Mouse (Mus musculus) stomach, embryonic 15.5 days (tissue): ENCODE results near the gene Rab3il1. TPM values are rescaled to one million over a fixed set of nuclear protein-coding genes. Genes with fewer than 3 reads are reported as not detected.

Experiments used
- ATAC-seq: fragments of 200-750 bp; cut with Nextera tagmentation; 2 replicates; pipeline ENCODE4 v1.8.0; 2017; ENCODE audit warnings: low read depth, moderate number of reproducible peaks, moderate TSS enrichment; ENCODE audit not compliant: insufficient read depth, low FRiP score
- H3K27ac ChIP-seq: fragments of 300-500 bp; sonication (generic); 2 replicates; pipeline ENCODE4 v1.5.1; 2015; ENCODE audit warnings: mild to moderate bottlenecking, inconsistent platforms
- H3K27me3 ChIP-seq: fragments of 300-500 bp; sonication (generic); replicated peaks from 2 replicates; pipeline ENCODE4 v1.6.1; 2015; ENCODE audit warnings: inconsistent platforms
- H3K36me3 ChIP-seq: fragments of 300-500 bp; sonication (generic); 2 replicates; pipeline ENCODE4 v1.6.1; 2015; ENCODE audit warnings: inconsistent platforms
- H3K4me1 ChIP-seq: fragments of 300-500 bp; sonication (generic); 2 replicates; pipeline ENCODE4 v1.6.1; 2015; ENCODE audit warnings: inconsistent platforms
- H3K4me2 ChIP-seq: fragments of 300-500 bp; sonication (generic); 2 replicates; pipeline ENCODE4 v1.6.1; 2015; ENCODE audit warnings: mild to moderate bottlenecking, inconsistent platforms
- H3K4me3 ChIP-seq: fragments of 300-500 bp; sonication (generic); replicated peaks from 2 replicates; pipeline ENCODE4 v1.5.1; 2015; ENCODE audit warnings: inconsistent platforms
- H3K9ac ChIP-seq: fragments of 300-500 bp; sonication (generic); 2 replicates; pipeline ENCODE4 v1.6.1; 2015; ENCODE audit warnings: inconsistent platforms
- H3K9me3 ChIP-seq: fragments of 300-500 bp; sonication (generic); 2 replicates; pipeline ENCODE4 v1.6.1; 2016; ENCODE audit warnings: inconsistent platforms
- WGBS: fragments of 180-500 bp; shearing (Covaris S2); methylation state at CpG from one replicate; pipeline ENCODE4 v1.1.7; 2015; 5-methylcytosine and 5-hydroxymethylcytosine counted together
- polyA plus RNA-seq: library from polyadenylated mRNA; unstranded; fragments of >200 nt; fragmentation: Nextera tagmentation; extraction: Ambion mirVana; gene quantifications from 2 replicates; pipeline ENCODE4 v1.2.1, GENCODE M21; 2015

Gene Rab3il1
- polyA plus RNA-seq, 1 experiment from 2014 or later = 40.7 TPM

DNA sequence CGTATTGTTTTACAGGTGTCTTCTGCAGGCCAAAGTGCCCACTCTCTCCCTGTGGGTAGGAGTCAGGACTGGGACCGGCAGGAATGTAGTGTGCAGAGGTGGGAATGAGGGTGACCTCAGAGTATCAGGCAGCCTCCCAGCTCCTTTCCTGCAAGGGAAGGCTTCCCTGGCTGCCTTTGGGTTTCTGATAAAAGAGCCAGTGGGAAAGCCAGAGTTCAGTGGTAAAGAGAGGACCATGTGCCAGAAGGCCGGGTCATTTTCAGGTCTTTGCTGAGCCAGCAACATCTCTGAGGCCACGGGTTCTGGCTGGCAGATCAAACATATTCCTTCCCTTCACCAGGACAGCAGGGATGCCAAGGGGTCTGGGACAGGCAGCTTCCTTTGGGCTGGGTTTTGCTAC lies 44.9 kb downstream of the Rab3il1 start:
- 62% methylated on average over 4 of the region's 4 CpGs for WGBS
- Histone ChIP-seq H3K9ac (no peak overlapping the region), H3K4me1 (peaks cover 20% of the 10 kb centered on the region)

DNA sequence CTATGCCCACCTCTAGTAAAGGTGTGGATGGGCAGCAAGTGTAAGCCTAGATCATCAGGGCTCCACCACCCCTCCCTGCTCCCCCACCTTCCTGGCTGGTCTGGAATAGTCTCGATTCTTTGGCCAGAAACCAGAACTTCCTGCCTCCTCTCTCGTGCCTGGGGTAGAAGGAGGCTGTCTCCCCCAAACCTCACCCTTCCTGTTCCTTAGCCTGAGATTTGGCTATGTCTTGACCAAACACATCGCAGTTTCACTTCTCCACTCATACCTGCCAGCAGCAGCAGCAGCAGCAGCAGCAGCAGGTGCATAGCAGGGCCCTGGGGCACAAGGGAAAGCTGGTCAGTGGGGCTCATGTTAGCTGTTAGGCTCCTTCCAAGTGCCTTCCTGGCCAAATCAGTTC lies 45.5 kb downstream of the Rab3il1 start:
- ATAC-seq = no peak
- no peaks in the 10 kb centered on the region for H3K27me3 ChIP-seq
- H3K36me3 ChIP-seq = no peaks in the 10 kb centered on the region
- no peak overlapping the region for H3K4me2 ChIP-seq
- peaks cover 17% of the 10 kb centered on the region for H3K4me1 ChIP-seq
- H3K9me3 ChIP-seq = no peaks in the 10 kb centered on the region
- no peak overlapping the region for H3K4me3 ChIP-seq
- 28% methylated on average over 3 of the region's 3 CpGs for WGBS
- no peak overlapping the region for H3K9ac ChIP-seq
- H3K27ac ChIP-seq = no peak overlapping the region

More for the DNA sequence above, 44.9 kb downstream of the Rab3il1 start:
- ATAC-seq = no peak
- no peak overlapping the region for H3K4me2 ChIP-seq
- no peaks in the 10 kb centered on the region for H3K9me3 ChIP-seq
- no peaks in the 10 kb centered on the region for H3K27me3 ChIP-seq
- no peaks in the 10 kb centered on the region for H3K36me3 ChIP-seq
- H3K27ac ChIP-seq = no peak overlapping the region
- no peak overlapping the region for H3K4me3 ChIP-seq

DNA sequence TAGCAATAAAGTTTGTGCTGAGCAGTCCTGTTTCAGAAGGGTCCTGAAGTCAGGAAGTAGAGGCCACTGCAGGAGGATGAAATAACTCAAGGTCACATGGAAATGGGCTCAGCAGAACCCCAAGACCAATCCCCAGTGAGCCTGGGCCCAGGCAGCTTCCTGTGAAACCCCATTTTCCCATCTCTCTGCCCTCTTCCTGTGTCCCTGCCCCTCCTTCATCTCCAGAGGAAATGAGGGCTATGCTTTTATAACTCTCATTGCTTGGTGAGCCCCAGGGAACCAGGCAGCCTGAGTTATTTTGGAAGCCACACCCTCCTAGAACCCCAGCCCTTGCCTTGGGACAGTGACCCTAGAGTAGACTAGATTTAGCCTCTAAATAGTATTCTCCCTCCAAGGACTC lies 48.1 kb downstream of the Rab3il1 start:
- no peak overlapping the region for H3K27ac ChIP-seq
- H3K9me3 ChIP-seq = no peaks in the 10 kb centered on the region
- no peak overlapping the region for H3K9ac ChIP-seq
- no peaks in the 10 kb centered on the region for H3K27me3 ChIP-seq
- no peak for ATAC-seq
- peaks cover 11% of the 10 kb centered on the region; the same call in 1 of the 2 replicates for H3K36me3 ChIP-seq
- H3K4me3 ChIP-seq = no peak overlapping the region
- peaks cover 13% of the 10 kb centered on the region; the same call in 1 of the 2 replicates for H3K4me1 ChIP-seq
- H3K4me2 ChIP-seq = no peak overlapping the region

DNA sequence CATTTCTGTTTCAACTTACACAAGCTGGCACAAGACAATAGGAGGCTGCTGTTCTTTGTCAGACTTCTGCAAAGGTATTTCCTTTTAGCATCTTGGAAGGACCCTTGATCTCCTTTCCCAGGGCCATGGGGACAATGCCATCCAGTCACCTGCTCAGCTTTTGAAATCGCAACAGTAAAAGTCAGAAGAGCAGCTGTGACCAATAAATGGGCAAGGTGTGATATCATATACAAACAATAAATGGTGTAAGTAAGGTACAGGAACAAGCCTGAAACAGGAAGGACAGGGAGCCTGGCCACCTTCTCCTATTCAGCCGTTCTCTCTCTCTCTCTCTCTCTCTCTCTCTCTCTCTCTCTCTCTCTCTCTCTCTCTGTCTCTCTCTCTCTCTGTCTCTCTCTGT lies 49.0 kb downstream of the Rab3il1 start:
- peak overlapping the region; percentile 48; the same call in 1 of the 2 replicates for H3K27ac ChIP-seq
- H3K4me1 ChIP-seq = peaks cover 13% of the 10 kb centered on the region; the same call in 1 of the 2 replicates
- H3K4me2 ChIP-seq = no peak overlapping the region
- H3K36me3 ChIP-seq = peaks cover 11% of the 10 kb centered on the region; the same call in 1 of the 2 replicates
- H3K9me3 ChIP-seq = no peaks in the 10 kb centered on the region
- no peak overlapping the region for H3K4me3 ChIP-seq
- no peak overlapping the region for H3K9ac ChIP-seq
- 53% methylated on average over 2 of the region's 2 CpGs for WGBS
- H3K27me3 ChIP-seq = no peaks in the 10 kb centered on the region
- ATAC-seq = no peak

DNA sequence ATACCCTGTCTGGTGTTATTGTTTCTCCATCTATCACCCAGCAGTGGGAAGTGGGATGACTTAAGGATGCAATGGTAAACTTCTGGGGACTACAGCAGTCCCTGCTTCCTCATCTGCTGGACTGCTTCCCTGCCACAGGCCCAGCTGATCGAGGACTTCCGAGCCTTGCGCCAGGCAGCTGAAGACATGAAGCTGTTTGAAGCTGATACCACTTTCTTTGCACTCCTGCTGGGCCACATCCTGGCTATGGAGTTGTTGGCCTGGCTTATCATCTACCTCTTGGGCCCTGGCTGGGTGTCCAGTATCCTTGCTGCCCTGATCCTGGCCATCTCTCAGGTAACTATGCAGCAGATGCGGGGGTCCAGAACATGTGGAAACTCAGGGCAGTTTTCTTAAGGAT lies 51.2 kb downstream of the Rab3il1 start:
- no peak for ATAC-seq
- peaks cover 18% of the 10 kb centered on the region; the same call in 1 of the 2 replicates for H3K36me3 ChIP-seq

DNA sequence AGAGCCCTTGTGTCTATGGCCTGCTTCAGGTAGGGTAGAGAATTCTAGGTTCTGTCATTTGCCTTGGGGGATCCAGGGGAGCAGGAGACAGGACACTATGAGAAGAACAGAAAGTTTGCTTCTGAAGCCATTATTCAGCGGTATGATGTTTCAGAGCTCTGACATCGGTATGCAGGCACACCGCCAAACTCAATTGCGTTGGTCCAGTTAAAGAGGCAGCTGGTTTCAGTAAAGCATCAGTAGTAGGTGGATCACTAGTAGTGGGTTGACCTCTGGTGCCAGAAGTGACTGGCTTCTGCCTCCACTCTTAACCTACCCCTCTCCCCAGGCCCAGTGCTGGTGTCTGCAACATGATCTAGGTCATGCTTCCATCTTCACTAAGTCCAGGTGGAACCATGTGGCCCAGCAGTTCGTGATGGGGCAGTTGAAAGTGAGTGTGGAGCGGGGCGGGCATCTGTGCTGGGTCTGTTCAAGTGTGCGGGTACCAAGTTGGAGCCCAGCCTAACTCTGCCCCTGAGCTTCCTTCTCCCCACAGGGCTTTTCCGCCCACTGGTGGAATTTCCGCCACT lies 52.3 kb downstream of the Rab3il1 start:
- Histone ChIP-seq H3K27me3 (no peaks in the 10 kb centered on the region), H3K4me1 (peaks cover 10% of the 10 kb centered on the region; the same call in 1 of the 2 replicates), H3K4me3 (no peak overlapping the region), H3K4me2 (no peak overlapping the region), H3K36me3 (peaks cover 18% of the 10 kb centered on the region; the same call in 1 of the 2 replicates), H3K9ac (no peak overlapping the region), H3K27ac (no peak overlapping the region), H3K9me3 (no peaks in the 10 kb centered on the region)
- 92% methylated on average over 10 of the region's 10 CpGs for WGBS
- no peak for ATAC-seq

More for the DNA sequence above, 51.2 kb downstream of the Rab3il1 start:
- WGBS = 94% methylated on average over 4 of the region's 4 CpGs
- H3K9ac ChIP-seq = no peak overlapping the region
- H3K4me2 ChIP-seq = no peak overlapping the region
- H3K9me3 ChIP-seq = no peaks in the 10 kb centered on the region
- H3K27ac ChIP-seq = no peak overlapping the region
- H3K4me3 ChIP-seq = no peak overlapping the region
- no peaks in the 10 kb centered on the region for H3K27me3 ChIP-seq
- peaks cover 10% of the 10 kb centered on the region; the same call in 1 of the 2 replicates for H3K4me1 ChIP-seq

DNA sequence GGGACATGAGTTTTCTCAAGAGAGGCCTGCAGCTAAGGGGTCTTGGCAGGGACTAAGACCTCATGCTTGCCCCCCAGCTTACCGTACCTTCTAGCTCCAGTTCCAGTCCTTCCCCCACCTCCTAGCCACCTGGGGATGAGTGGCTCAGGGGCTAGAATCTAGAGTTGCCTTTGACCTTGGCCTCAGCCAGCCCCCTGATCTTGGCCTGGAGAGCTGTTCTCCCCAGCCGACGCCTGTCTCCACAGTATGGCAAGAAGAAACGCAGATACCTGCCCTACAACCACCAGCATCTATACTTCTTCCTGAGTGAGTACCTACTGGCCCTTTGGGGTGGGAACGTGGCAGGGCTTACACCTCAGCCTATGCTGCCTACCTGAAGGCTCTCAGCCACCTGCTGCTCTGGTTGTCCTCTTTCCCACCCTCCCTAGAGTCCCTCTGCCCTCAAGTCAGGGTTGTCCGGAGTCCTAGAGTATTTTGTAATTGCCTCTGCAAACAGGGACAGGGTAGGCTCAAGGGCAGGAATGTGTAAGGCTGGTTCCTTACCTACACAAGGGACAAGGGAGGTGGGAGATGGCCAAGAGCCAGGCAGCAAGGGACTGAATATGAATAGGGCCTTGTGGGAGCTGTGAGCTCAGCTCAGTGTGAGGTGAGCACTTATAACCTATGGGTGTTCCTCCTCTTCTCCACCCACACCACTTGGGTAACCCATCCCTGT lies 53.0 kb downstream of the Rab3il1 start:
- Histone ChIP-seq H3K9me3 (no peaks in the 10 kb centered on the region), H3K9ac (no peak overlapping the region), H3K27ac (no peak overlapping the region), H3K36me3 (peaks cover 18% of the 10 kb centered on the region; the same call in 1 of the 2 replicates), H3K4me3 (no peak overlapping the region), H3K27me3 (no peaks in the 10 kb centered on the region), H3K4me1 (peaks cover 13% of the 10 kb centered on the region; the same call in 1 of the 2 replicates), H3K4me2 (no peak overlapping the region)
- no peak; the same call in 1 of the 2 replicates for ATAC-seq
- 86% methylated on average over 6 of the region's 6 CpGs for WGBS

DNA sequence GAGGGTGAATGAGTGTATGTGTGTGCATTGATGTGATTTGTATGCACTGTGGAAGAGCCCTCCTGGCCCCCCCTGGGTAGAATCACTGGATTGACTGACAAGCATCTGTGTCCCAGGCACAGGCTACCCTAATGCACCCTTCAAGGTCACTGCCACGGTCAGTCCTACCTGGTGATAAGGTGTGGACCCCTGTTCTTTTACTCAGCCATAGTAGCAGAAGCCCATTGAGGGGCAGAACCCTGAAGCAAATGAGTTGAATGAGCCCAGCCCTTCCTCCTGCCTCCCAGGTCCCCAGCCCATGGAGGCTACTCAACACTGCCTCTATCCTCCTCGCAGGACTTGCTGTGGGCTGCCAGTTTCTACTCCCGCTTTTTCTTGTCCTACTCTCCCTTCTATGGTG lies 53.8 kb downstream of the Rab3il1 start:
- Histone ChIP-seq H3K27me3 (no peaks in the 10 kb centered on the region), H3K4me3 (no peak overlapping the region), H3K9ac (no peak overlapping the region), H3K9me3 (no peaks in the 10 kb centered on the region), H3K36me3 (peaks cover 18% of the 10 kb centered on the region; the same call in 1 of the 2 replicates), H3K4me1 (peaks cover 18% of the 10 kb centered on the region; the same call in 1 of the 2 replicates), H3K4me2 (no peak overlapping the region), H3K27ac (no peak overlapping the region)
- ATAC-seq = no peak
- WGBS = 75% methylated on average over 3 of the region's 3 CpGs

DNA sequence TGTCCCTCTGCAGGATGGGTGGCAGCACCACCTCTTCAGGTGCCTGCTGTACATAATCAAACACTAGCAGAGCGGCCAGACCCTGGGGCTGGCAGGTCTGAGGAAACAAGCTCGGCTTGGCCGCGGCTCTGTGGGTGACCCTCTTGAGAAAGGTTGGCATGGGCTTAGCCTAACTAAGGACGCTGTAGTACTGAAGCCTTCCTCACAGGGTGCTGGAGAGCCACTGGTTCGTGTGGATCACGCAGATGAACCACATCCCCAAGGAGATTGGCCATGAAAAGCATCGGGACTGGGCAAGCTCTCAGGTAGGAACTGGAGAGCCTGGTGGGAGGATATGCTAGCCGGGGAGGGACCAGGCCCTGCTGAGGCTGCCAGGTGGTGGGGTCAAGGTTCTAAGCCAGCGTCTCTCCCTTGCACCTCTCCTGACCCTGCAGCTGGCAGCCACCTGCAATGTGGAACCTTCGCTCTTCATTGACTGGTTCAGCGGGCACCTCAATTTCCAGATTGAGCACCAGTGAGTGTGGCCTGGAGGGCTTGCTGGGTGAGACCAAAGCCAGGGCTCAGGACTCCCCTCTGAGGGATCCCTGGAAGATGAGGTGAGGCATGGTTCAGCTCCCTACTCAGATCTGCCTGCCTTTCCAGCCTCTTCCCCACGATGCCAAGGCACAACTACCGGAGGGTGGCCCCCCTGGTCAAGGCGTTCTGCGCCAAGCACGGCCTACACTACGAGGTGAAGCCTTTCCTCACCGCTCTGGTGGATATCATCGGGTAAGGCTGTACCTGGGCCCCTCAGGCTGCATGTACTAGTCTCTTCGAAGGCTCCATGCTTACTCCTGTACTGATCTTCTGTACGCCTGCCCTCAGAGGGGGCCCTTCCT lies 54.6 kb downstream of the Rab3il1 start:
- Histone ChIP-seq H3K36me3 (peaks cover 18% of the 10 kb centered on the region; the same call in 1 of the 2 replicates), H3K4me3 (no peak overlapping the region), H3K9ac (no peak overlapping the region), H3K27me3 (no peaks in the 10 kb centered on the region), H3K4me2 (no peak overlapping the region), H3K27ac (no peak overlapping the region), H3K4me1 (peaks cover 23% of the 10 kb centered on the region; the same call in 1 of the 2 replicates), H3K9me3 (no peaks in the 10 kb centered on the region)
- WGBS = 80% methylated on average over 22 of the region's 22 CpGs
- ATAC-seq = no peak

DNA sequence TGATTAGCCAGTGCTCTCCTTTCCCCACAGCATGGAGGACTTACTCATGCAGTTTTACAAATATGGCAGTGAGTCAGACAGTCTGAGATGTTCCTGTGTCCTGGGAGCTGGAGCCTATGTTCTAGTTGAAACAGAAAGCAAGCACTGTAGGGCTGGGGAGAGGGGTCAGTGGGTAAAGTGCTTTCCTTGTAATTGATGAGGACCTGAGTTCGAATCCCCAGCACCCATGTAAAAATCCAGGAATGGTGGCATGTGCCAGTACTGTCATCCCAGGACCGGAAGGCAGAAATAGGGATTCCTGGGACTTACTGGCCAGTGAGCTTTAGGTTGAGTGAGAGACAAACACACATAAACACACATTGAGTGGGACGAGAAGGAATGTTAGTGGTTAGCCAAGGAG lies 55.2 kb downstream of the Rab3il1 start:
- Histone ChIP-seq H3K36me3 (peaks cover 23% of the 10 kb centered on the region; the same call in 1 of the 2 replicates), H3K4me2 (no peak overlapping the region), H3K9me3 (no peaks in the 10 kb centered on the region), H3K27ac (no peak overlapping the region), H3K4me1 (peaks cover 28% of the 10 kb centered on the region; the same call in 1 of the 2 replicates), H3K27me3 (no peaks in the 10 kb centered on the region), H3K9ac (no peak overlapping the region), H3K4me3 (no peak overlapping the region)
- no peak for ATAC-seq
- 78% methylated on average over 3 of the region's 3 CpGs for WGBS

DNA sequence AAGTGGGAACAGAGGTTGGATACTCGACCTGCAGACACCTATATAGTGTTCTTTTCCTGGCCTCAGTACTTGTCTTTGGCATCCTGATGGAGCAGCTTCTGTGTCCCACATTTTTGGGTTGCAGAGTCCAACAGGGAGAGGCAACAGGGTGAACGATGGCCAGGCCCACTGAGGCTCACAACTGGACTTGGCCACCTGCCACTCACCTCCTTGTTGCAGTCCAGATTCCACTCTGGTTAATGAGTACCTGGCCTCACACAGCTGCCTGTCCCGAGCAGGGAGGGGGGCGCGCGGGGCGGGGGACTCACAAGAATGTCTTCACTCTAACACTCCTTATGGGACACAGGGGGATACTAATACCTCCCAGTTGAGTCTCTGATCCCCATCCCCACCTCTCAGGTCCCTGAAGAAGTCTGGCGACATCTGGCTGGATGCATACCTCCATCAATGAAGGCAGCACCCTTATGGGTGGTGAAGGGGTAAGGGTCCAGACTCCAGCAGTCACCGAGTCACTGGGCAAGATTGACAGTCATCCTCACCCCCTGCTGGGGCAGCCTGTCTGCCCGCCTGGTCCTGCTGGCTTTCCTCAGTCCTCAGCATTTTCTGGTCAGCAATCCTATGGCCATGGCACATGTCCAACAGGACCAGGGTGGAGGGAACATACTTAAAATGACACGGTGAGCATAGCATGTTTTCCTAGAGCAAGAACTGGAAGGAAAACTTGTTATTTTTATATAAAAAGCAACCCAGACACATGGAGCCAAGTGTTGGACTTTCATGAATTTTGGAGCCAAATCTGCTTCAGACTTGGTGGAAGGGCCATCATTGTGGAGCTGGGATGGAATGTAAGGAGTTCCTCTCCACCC lies 56.2 kb downstream of the Rab3il1 start:
- WGBS = 55% methylated on average over 11 of the region's 11 CpGs

More for the DNA sequence above, 56.2 kb downstream of the Rab3il1 start:
- Histone ChIP-seq H3K4me1 (peaks cover 32% of the 10 kb centered on the region; the same call in 1 of the 2 replicates), H3K27me3 (no peaks in the 10 kb centered on the region), H3K4me2 (no peak overlapping the region), H3K27ac (no peak overlapping the region), H3K9ac (no peak overlapping the region), H3K9me3 (no peaks in the 10 kb centered on the region), H3K36me3 (peaks cover 31% of the 10 kb centered on the region; the same call in 1 of the 2 replicates), H3K4me3 (no peak overlapping the region)
- ATAC-seq = peak; percentile 19; the same call in 1 of the 2 replicates
